Comparison of ENCODE assay signal across 22 mouse cellular contexts in the genomic region with DNA sequence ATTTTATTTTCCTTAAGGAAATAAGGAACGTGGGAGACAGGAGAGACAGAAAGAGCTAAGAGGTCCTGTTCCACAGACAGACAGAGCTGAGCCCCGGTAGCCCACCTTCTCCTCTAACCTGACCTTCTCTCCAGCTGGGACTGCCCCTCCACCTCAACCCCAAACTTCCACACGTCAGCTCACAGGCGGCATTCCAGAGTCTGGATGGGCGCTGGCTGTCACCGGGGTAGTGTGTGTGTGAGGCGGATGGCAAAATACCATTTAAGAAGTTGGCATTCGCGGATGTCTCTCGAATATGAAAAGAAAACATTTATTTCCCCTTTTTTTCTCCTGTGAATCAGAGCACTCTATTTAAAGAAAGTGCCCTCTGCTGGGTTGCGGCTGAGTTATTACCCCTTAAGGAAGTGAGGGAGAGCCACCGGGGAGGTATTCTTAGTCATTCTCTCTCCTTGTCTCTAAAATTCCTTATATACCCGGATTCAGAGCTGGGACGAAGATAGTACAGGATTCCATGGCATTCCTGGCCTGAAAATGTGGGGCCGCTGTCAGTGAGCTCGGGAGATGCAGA.
DNase-seq lines count a peak whose midpoint lies in the region; ATAC-seq and TF ChIP-seq lines count a peak whose summit lies in the region.
"Had no signal": no experiment of that assay in that cellular context is flagged by ENCODE, and none has a peak within 500 bp of the region (broad histone marks: within the 10 kb centered on the region; RNA-seq: fewer than 3 reads in every experiment).

No protein-coding gene starts in this region.

- H3K9me3 ChIP-seq in heart, embryonic 15.5 days (replicated peaks): no peaks in the 10 kb centered on the region
- no peaks in the 10 kb centered on the region for H3K9me3 ChIP-seq in heart, postnatal 0 days (replicated peaks; ENCODE audit: control insufficient read depth, low read length)

- intact Hi-C loops in gastrocnemius, adult 2 months (cut with DNase I): no loop called here
- intact Hi-C loops in heart, postnatal 25 days (cut with DNase I): no loop called here

- no peaks in the 10 kb centered on the region for H3K36me3 ChIP-seq in heart, embryonic 15.5 days
- H3K36me3 ChIP-seq in heart, postnatal 0 days (replicated peaks; ENCODE audit: control insufficient read depth, insufficient read depth, low read length): no peaks in the 10 kb centered on the region

- no peaks in the 10 kb centered on the region for H3K27me3 ChIP-seq in heart, embryonic 15.5 days
- H3K27me3 ChIP-seq in heart, postnatal 0 days (ENCODE audit: control insufficient read depth, insufficient read depth, low read length): no peaks in the 10 kb centered on the region

- TF ChIP-seq EP300 in heart, postnatal 0 days (IDR thresholded peaks at IDR 0.05; ENCODE audit: low read depth): no peak

- DNase-seq in gastrocnemius, adult 2 months: no peak
- no peak for DNase-seq in gastrocnemius, postnatal 10 days
- DNase-seq in heart, postnatal 25 days (ENCODE audit: low spot score): no peak
- peak; percentile 58 for DNase-seq in brain, adult 2 months (ENCODE audit: low read depth, low spot score)
- DNase-seq in heart, postnatal 0 days (ENCODE audit: low spot score): peak; percentile 54
- no peak for DNase-seq in urinary bladder, postnatal 14 days (ENCODE audit: low spot score)
- DNase-seq in kidney, adult 8-10 months: no peak
- DNase-seq: adrenal gland, postnatal 10 days; cerebellum, adult 11 months; cerebellum, postnatal 10 days; kidney, adult 9 months; kidney, postnatal 36 days; lung, adult 18-20 months; lung, postnatal 4 days; thymus, postnatal 4 days had no signal

- H3K9ac ChIP-seq in heart, embryonic 15.5 days: peak overlapping the region; percentile 29; the same call in 1 of the 2 replicates
- peak overlapping the region; percentile 38 for H3K9ac ChIP-seq in heart, postnatal 0 days (replicated peaks; ENCODE audit: low read depth, low read length)

- H3K4me1 ChIP-seq in heart, embryonic 15.5 days (replicated peaks): peaks cover 60% of the 10 kb centered on the region
- peaks cover 45% of the 10 kb centered on the region for H3K4me1 ChIP-seq in heart, postnatal 0 days (ENCODE audit: control insufficient read depth, insufficient read depth)

- peak overlapping the region; percentile 18; the same call in 1 of the 2 replicates for H3K4me2 ChIP-seq in heart, embryonic 15.5 days
- H3K4me2 ChIP-seq in heart, postnatal 0 days (ENCODE audit: low read depth, low read length): no peak overlapping the region
- H3K4me2 ChIP-seq: liver, embryonic 11.5 days; midbrain, embryonic 11.5 days had no signal

- 33% methylated on average over 16 of the region's 16 CpGs for WGBS in heart, embryonic 15.5 days
- WGBS in heart, postnatal 0 days: 23% methylated on average over 16 of the region's 16 CpGs

- peak overlapping the region; percentile 48 for H3K27ac ChIP-seq in gastrocnemius, adult 2 months
- peak overlapping the region; percentile 69 for H3K27ac ChIP-seq in heart, embryonic 15.5 days
- H3K27ac ChIP-seq in heart, postnatal 0 days (ENCODE audit: low read depth): peak overlapping the region; percentile 76

- no peak overlapping the region for H3K4me3 ChIP-seq in gastrocnemius, adult 2 months
- no peak overlapping the region for H3K4me3 ChIP-seq in heart, embryonic 15.5 days
- no peak overlapping the region for H3K4me3 ChIP-seq in heart, postnatal 0 days (ENCODE audit: low read depth, low read length)
- H3K4me3 ChIP-seq: forebrain, embryonic 10.5 days had no signal

- ATAC-seq in heart, embryonic 15.5 days (replicated peaks; ENCODE audit: insufficient number of reproducible peaks, insufficient read depth, low FRiP score, low read depth): no peak
- peak; percentile 62; the same call in 1 of the 2 replicates for ATAC-seq in heart, postnatal 0 days (ENCODE audit: insufficient read depth, low read depth)
- ATAC-seq: activated CD4-positive, CD25-positive, alpha-beta regulatory T cell, adult 4 months; CD4-positive, CD25-positive, alpha-beta regulatory T cell, adult 4 months; inflammation-experienced regulatory T-cells, adult 6 months had no signal

- TF ChIP-seq CTCF in gastrocnemius, adult 2 months (IDR thresholded peaks at IDR 0.05): no peak
- no peak for TF ChIP-seq CTCF in heart, postnatal 0 days (IDR thresholded peaks at IDR 0.05; ENCODE audit: low read depth)

Comparison
In these comparisons a context has a peak if more than half of its experiments do, and no peak if none do; other contexts are left out.
1. DNase-seq: peak in brain, adult 2 months (single experiment) and heart, postnatal 0 days (single experiment); none in gastrocnemius, adult 2 months (single experiment), gastrocnemius, postnatal 10 days (single experiment), heart, postnatal 25 days (single experiment), urinary bladder, postnatal 14 days (single experiment) and kidney, adult 8-10 months (0 of 2).
2. Peak in every context shown above with its lines, with median percentiles within 50 percentile points of each other: H3K27ac ChIP-seq.